Mouse (Mus musculus): ENCODE results near the gene Arnt2. TPM values are rescaled to one million over a fixed set of nuclear protein-coding genes. Genes with fewer than 3 reads are reported as not detected.
A peak's percentile ranks its signal among the peaks of the same experiment; 100 is the strongest.

The Arnt2 gene
- polyA plus RNA-seq, 1 experiment, result 60.9 TPM

GRCm38 (mm10) chr7:84412570-84412969 is 2.6 kb upstream of the Arnt2 start:
- no peaks in the 10 kb centered on the region for H3K27me3 ChIP-seq (ENCODE audit: control insufficient read depth, insufficient read depth, low read length)
- H3K27ac ChIP-seq (ENCODE audit: insufficient read depth, low read length), result no peak overlapping the region
- no peak overlapping the region for H3K4me3 ChIP-seq (replicated peaks; ENCODE audit: insufficient read depth, low read depth, low read length)
- WGBS, result 75% methylated on average over 8 of the region's 8 CpGs
- H3K4me1 ChIP-seq (ENCODE audit: control insufficient read depth, insufficient read depth, low read length), result no peaks in the 10 kb centered on the region
- no peak for DNase-seq
- TF ChIP-seq POLR2A (IDR thresholded peaks at IDR 0.05; ENCODE audit: borderline replicate concordance, insufficient read depth, low read length), result no peak
- TF ChIP-seq CTCF (IDR thresholded peaks at IDR 0.05; ENCODE audit: borderline replicate concordance, insufficient read depth, low read depth, low read length), result no peak

- Histone ChIP-seq H3K4me1 (ENCODE audit: control insufficient read depth, insufficient read depth, low read length) (no peaks in the 10 kb centered on the region), H3K4me3 (replicated peaks; ENCODE audit: insufficient read depth, low read depth, low read length) (peak overlapping the region; percentile 61), H3K27ac (ENCODE audit: insufficient read depth, low read length) (peak overlapping the region; percentile 64; the same call in 1 of the 2 replicates), H3K27me3 (ENCODE audit: control insufficient read depth, insufficient read depth, low read length) (no peaks in the 10 kb centered on the region)
- DNase-seq, result peak in 1 of 2 experiments; percentile 61
- 1% methylated on average over 39 of the region's 39 CpGs for WGBS
- no peak for TF ChIP-seq CTCF (IDR thresholded peaks at IDR 0.05; ENCODE audit: borderline replicate concordance, insufficient read depth, low read depth, low read length)
- TF ChIP-seq POLR2A (IDR thresholded peaks at IDR 0.05; ENCODE audit: borderline replicate concordance, insufficient read depth, low read length), result no peak
Observed at GRCm38 (mm10) chr7:84409241-84409895, 608 bp downstream of the Arnt2 start.

GRCm38 (mm10) chr7:84408282-84408681 is 1.7 kb downstream of the Arnt2 start:
- Histone ChIP-seq H3K4me1 (ENCODE audit: control insufficient read depth, insufficient read depth, low read length) (no peaks in the 10 kb centered on the region), H3K27ac (ENCODE audit: insufficient read depth, low read length) (no peak overlapping the region), H3K27me3 (ENCODE audit: control insufficient read depth, insufficient read depth, low read length) (no peaks in the 10 kb centered on the region), H3K4me3 (replicated peaks; ENCODE audit: insufficient read depth, low read depth, low read length) (no peak overlapping the region)
- no peak for TF ChIP-seq POLR2A (IDR thresholded peaks at IDR 0.05; ENCODE audit: borderline replicate concordance, insufficient read depth, low read length)
- no peak for TF ChIP-seq CTCF (IDR thresholded peaks at IDR 0.05; ENCODE audit: borderline replicate concordance, insufficient read depth, low read depth, low read length)
- 88% methylated on average over 5 of the region's 5 CpGs for WGBS
- DNase-seq, result no peak

GRCm38 (mm10) chr7:84403371-84403770 is 6.6 kb downstream of the Arnt2 start:
- Histone ChIP-seq H3K4me1 (ENCODE audit: control insufficient read depth, insufficient read depth, low read length) (no peaks in the 10 kb centered on the region), H3K27me3 (ENCODE audit: control insufficient read depth, insufficient read depth, low read length) (no peaks in the 10 kb centered on the region), H3K27ac (ENCODE audit: insufficient read depth, low read length) (no peak overlapping the region), H3K4me3 (replicated peaks; ENCODE audit: insufficient read depth, low read depth, low read length) (no peak overlapping the region)
- no peak for DNase-seq
- TF ChIP-seq POLR2A (IDR thresholded peaks at IDR 0.05; ENCODE audit: borderline replicate concordance, insufficient read depth, low read length) (no peak), CTCF (IDR thresholded peaks at IDR 0.05; ENCODE audit: borderline replicate concordance, insufficient read depth, low read depth, low read length) (no peak)
- WGBS, result 45% methylated on average over 5 of the region's 5 CpGs

- no peak for DNase-seq
- no peak for TF ChIP-seq POLR2A (IDR thresholded peaks at IDR 0.05; ENCODE audit: borderline replicate concordance, insufficient read depth, low read length)
- TF ChIP-seq CTCF (IDR thresholded peaks at IDR 0.05; ENCODE audit: borderline replicate concordance, insufficient read depth, low read depth, low read length), result no peak
- Histone ChIP-seq H3K4me3 (replicated peaks; ENCODE audit: insufficient read depth, low read depth, low read length) (no peak overlapping the region), H3K4me1 (ENCODE audit: control insufficient read depth, insufficient read depth, low read length) (no peaks in the 10 kb centered on the region), H3K27me3 (ENCODE audit: control insufficient read depth, insufficient read depth, low read length) (no peaks in the 10 kb centered on the region), H3K27ac (ENCODE audit: insufficient read depth, low read length) (no peak overlapping the region)
- WGBS, result 58% methylated on average over 9 of the region's 9 CpGs
Observed at GRCm38 (mm10) chr7:84401641-84402455, 8.1 kb downstream of the Arnt2 start.

- no peaks in the 10 kb centered on the region for H3K27me3 ChIP-seq (ENCODE audit: control insufficient read depth, insufficient read depth, low read length)
- H3K27ac ChIP-seq (ENCODE audit: insufficient read depth, low read length), result no peak overlapping the region
- no peaks in the 10 kb centered on the region for H3K4me1 ChIP-seq (ENCODE audit: control insufficient read depth, insufficient read depth, low read length)
- TF ChIP-seq CTCF (IDR thresholded peaks at IDR 0.05; ENCODE audit: borderline replicate concordance, insufficient read depth, low read depth, low read length), result no peak
- no peak for TF ChIP-seq POLR2A (IDR thresholded peaks at IDR 0.05; ENCODE audit: borderline replicate concordance, insufficient read depth, low read length)
- peak in 1 of 2 experiments; percentile 5 for DNase-seq
- no peak overlapping the region for H3K4me3 ChIP-seq (replicated peaks; ENCODE audit: insufficient read depth, low read depth, low read length)
- 66% methylated on average over 1 of the region's 1 CpGs for WGBS
Observed at GRCm38 (mm10) chr7:84397320-84397719, 12.7 kb downstream of the Arnt2 start.

GRCm38 (mm10) chr7:84396581-84396980 is 13.4 kb downstream of the Arnt2 start:
- H3K4me3 ChIP-seq (replicated peaks; ENCODE audit: insufficient read depth, low read depth, low read length), result no peak overlapping the region
- no peak for DNase-seq
- H3K27ac ChIP-seq (ENCODE audit: insufficient read depth, low read length), result no peak overlapping the region
- H3K27me3 ChIP-seq (ENCODE audit: control insufficient read depth, insufficient read depth, low read length), result no peaks in the 10 kb centered on the region
- H3K4me1 ChIP-seq (ENCODE audit: control insufficient read depth, insufficient read depth, low read length), result no peaks in the 10 kb centered on the region
- TF ChIP-seq CTCF (IDR thresholded peaks at IDR 0.05; ENCODE audit: borderline replicate concordance, insufficient read depth, low read depth, low read length), result no peak
- TF ChIP-seq POLR2A (IDR thresholded peaks at IDR 0.05; ENCODE audit: borderline replicate concordance, insufficient read depth, low read length), result no peak
- WGBS, result 73% methylated on average over 3 of the region's 3 CpGs

- no peak for TF ChIP-seq POLR2A (IDR thresholded peaks at IDR 0.05; ENCODE audit: borderline replicate concordance, insufficient read depth, low read length)
- TF ChIP-seq CTCF (IDR thresholded peaks at IDR 0.05; ENCODE audit: borderline replicate concordance, insufficient read depth, low read depth, low read length), result no peak
- no peaks in the 10 kb centered on the region for H3K27me3 ChIP-seq (ENCODE audit: control insufficient read depth, insufficient read depth, low read length)
- no peak for DNase-seq
- 62% methylated on average over 3 of the region's 3 CpGs for WGBS
- H3K4me1 ChIP-seq (ENCODE audit: control insufficient read depth, insufficient read depth, low read length), result no peaks in the 10 kb centered on the region
- no peak overlapping the region for H3K27ac ChIP-seq (ENCODE audit: insufficient read depth, low read length)
- no peak overlapping the region for H3K4me3 ChIP-seq (replicated peaks; ENCODE audit: insufficient read depth, low read depth, low read length)
Observed at GRCm38 (mm10) chr7:84387826-84388225, 22.1 kb downstream of the Arnt2 start.
